Mouse (Mus musculus): ENCODE data around the gene Cspg4. TPM values are rescaled to one million over a fixed set of nuclear protein-coding genes. Genes with fewer than 3 reads are reported as not detected.

The Cspg4 gene
- polyA plus RNA-seq, 1 experiment from 2014 or later = 49.1 TPM

- H3K4me1 ChIP-seq = peaks cover 81% of the 10 kb centered on the region
- H3K36me3 ChIP-seq = peaks cover 9% of the 10 kb centered on the region; the same call in 1 of the 2 replicates
- WGBS = 29% methylated on average over 11 of the region's 11 CpGs
- no peak for ATAC-seq (ENCODE audit: insufficient number of reproducible peaks, low FRiP score, low TSS enrichment, low read depth)
- peak overlapping the region; percentile 77 for H3K9ac ChIP-seq
- peak overlapping the region; percentile 90 for H3K27ac ChIP-seq
- H3K4me3 ChIP-seq = peak overlapping the region; percentile 63
- H3K9me3 ChIP-seq = no peaks in the 10 kb centered on the region
- peak overlapping the region; percentile 67 for H3K4me2 ChIP-seq
- no peaks in the 10 kb centered on the region for H3K27me3 ChIP-seq
Observed at GRCm38 (mm10) chr9:56865673-56866400, 1.0 kb downstream of the Cspg4 start.

- Histone ChIP-seq H3K9ac (peak overlapping the region; percentile 77), H3K4me1 (peaks cover 85% of the 10 kb centered on the region)
Observed at GRCm38 (mm10) chr9:56866430-56866829, 1.6 kb downstream of the Cspg4 start.

GRCm38 (mm10) chr9:56868292-56868691 lies 3.5 kb downstream of the Cspg4 start:
- ATAC-seq (ENCODE audit: insufficient number of reproducible peaks, low FRiP score, low TSS enrichment, low read depth) = peak; percentile 76
- Histone ChIP-seq H3K4me1 (peaks cover 95% of the 10 kb centered on the region), H3K9me3 (no peaks in the 10 kb centered on the region), H3K9ac (0 out of 2 replicates have a peak overlapping the region, but pooled peaks have one; percentile 2), H3K4me3 (peak overlapping the region; percentile 63), H3K27me3 (no peaks in the 10 kb centered on the region), H3K36me3 (peaks cover 9% of the 10 kb centered on the region; the same call in 1 of the 2 replicates), H3K4me2 (peak overlapping the region; percentile 67), H3K27ac (peak overlapping the region; percentile 90)
- WGBS = 12% methylated on average over 6 of the region's 6 CpGs

More at GRCm38 (mm10) chr9:56866430-56866829, 1.6 kb downstream of the Cspg4 start:
- H3K27ac ChIP-seq = peak overlapping the region; percentile 90
- peaks cover 9% of the 10 kb centered on the region; the same call in 1 of the 2 replicates for H3K36me3 ChIP-seq
- ATAC-seq (ENCODE audit: insufficient number of reproducible peaks, low FRiP score, low TSS enrichment, low read depth) = no peak
- no peaks in the 10 kb centered on the region for H3K9me3 ChIP-seq
- peak overlapping the region; percentile 63 for H3K4me3 ChIP-seq
- H3K4me2 ChIP-seq = peak overlapping the region; percentile 67
- 65% methylated on average over 5 of the region's 5 CpGs for WGBS
- H3K27me3 ChIP-seq = no peaks in the 10 kb centered on the region

GRCm38 (mm10) chr9:56869552-56869951 lies 4.7 kb downstream of the Cspg4 start:
- H3K4me2 ChIP-seq = no peak overlapping the region
- peaks cover 9% of the 10 kb centered on the region; the same call in 1 of the 2 replicates for H3K36me3 ChIP-seq
- no peak overlapping the region for H3K4me3 ChIP-seq
- WGBS = 56% methylated on average over 13 of the region's 13 CpGs
- no peaks in the 10 kb centered on the region for H3K9me3 ChIP-seq
- H3K27me3 ChIP-seq = no peaks in the 10 kb centered on the region
- H3K9ac ChIP-seq = no peak overlapping the region
- no peak for ATAC-seq (ENCODE audit: insufficient number of reproducible peaks, low FRiP score, low TSS enrichment, low read depth)
- H3K4me1 ChIP-seq = peaks cover 95% of the 10 kb centered on the region
- peak overlapping the region; percentile 90; the same call in 1 of the 2 replicates for H3K27ac ChIP-seq

- Histone ChIP-seq H3K36me3 (peaks cover 9% of the 10 kb centered on the region; the same call in 1 of the 2 replicates), H3K4me3 (no peak overlapping the region), H3K27ac (peak overlapping the region; percentile 90), H3K9me3 (no peaks in the 10 kb centered on the region), H3K9ac (no peak overlapping the region), H3K27me3 (no peaks in the 10 kb centered on the region), H3K4me1 (peaks cover 91% of the 10 kb centered on the region), H3K4me2 (no peak overlapping the region)
- WGBS = 51% methylated on average over 10 of the region's 10 CpGs
- ATAC-seq (ENCODE audit: insufficient number of reproducible peaks, low FRiP score, low TSS enrichment, low read depth) = no peak
Observed at GRCm38 (mm10) chr9:56870778-56871177, 5.9 kb downstream of the Cspg4 start.

- WGBS = 38% methylated on average over 5 of the region's 5 CpGs
- Histone ChIP-seq H3K4me2 (peak overlapping the region; percentile 11; the same call in 1 of the 2 replicates), H3K27ac (peak overlapping the region; percentile 90), H3K9me3 (no peaks in the 10 kb centered on the region), H3K4me1 (peaks cover 90% of the 10 kb centered on the region), H3K36me3 (peaks cover 9% of the 10 kb centered on the region; the same call in 1 of the 2 replicates), H3K27me3 (no peaks in the 10 kb centered on the region), H3K4me3 (no peak overlapping the region), H3K9ac (no peak overlapping the region)
- ATAC-seq (ENCODE audit: insufficient number of reproducible peaks, low FRiP score, low TSS enrichment, low read depth) = no peak
Observed at GRCm38 (mm10) chr9:56871191-56871590, 6.4 kb downstream of the Cspg4 start.

GRCm38 (mm10) chr9:56872105-56872903 lies 7.5 kb downstream of the Cspg4 start:
- H3K27ac ChIP-seq = peak overlapping the region; percentile 90

GRCm38 (mm10) chr9:56873097-56873496 lies 8.3 kb downstream of the Cspg4 start:
- 38% methylated on average over 1 of the region's 1 CpGs for WGBS
- no peak for ATAC-seq (ENCODE audit: insufficient number of reproducible peaks, low FRiP score, low TSS enrichment, low read depth)
- H3K4me1 ChIP-seq = peaks cover 87% of the 10 kb centered on the region

More at GRCm38 (mm10) chr9:56872105-56872903, 7.5 kb downstream of the Cspg4 start:
- Histone ChIP-seq H3K9ac (no peak overlapping the region), H3K4me1 (peaks cover 90% of the 10 kb centered on the region), H3K9me3 (no peaks in the 10 kb centered on the region), H3K27me3 (no peaks in the 10 kb centered on the region), H3K4me2 (no peak overlapping the region), H3K36me3 (peaks cover 15% of the 10 kb centered on the region; the same call in 1 of the 2 replicates), H3K4me3 (no peak overlapping the region)
- WGBS = 59% methylated on average over 5 of the region's 5 CpGs
- no peak for ATAC-seq (ENCODE audit: insufficient number of reproducible peaks, low FRiP score, low TSS enrichment, low read depth)

GRCm38 (mm10) chr9:56876784-56877183 lies 12.0 kb downstream of the Cspg4 start:
- H3K4me3 ChIP-seq = no peak overlapping the region
- H3K27me3 ChIP-seq = no peaks in the 10 kb centered on the region
- H3K9me3 ChIP-seq = no peaks in the 10 kb centered on the region
- H3K9ac ChIP-seq = no peak overlapping the region
- H3K36me3 ChIP-seq = 0 out of 2 replicates have a peak, but pooled peaks cover 6% of the 10 kb centered on the region
- H3K4me2 ChIP-seq = no peak overlapping the region
- WGBS = 28% methylated on average over 9 of the region's 9 CpGs
- H3K4me1 ChIP-seq = peaks cover 79% of the 10 kb centered on the region
- peak overlapping the region; percentile 75 for H3K27ac ChIP-seq
- ATAC-seq (ENCODE audit: insufficient number of reproducible peaks, low FRiP score, low TSS enrichment, low read depth) = no peak

More at GRCm38 (mm10) chr9:56873097-56873496, 8.3 kb downstream of the Cspg4 start:
- H3K4me3 ChIP-seq = no peak overlapping the region
- peak overlapping the region; percentile 54 for H3K27ac ChIP-seq
- no peak overlapping the region for H3K9ac ChIP-seq
- H3K27me3 ChIP-seq = no peaks in the 10 kb centered on the region
- H3K4me2 ChIP-seq = no peak overlapping the region
- H3K36me3 ChIP-seq = peaks cover 15% of the 10 kb centered on the region; the same call in 1 of the 2 replicates
- H3K9me3 ChIP-seq = no peaks in the 10 kb centered on the region

- Histone ChIP-seq H3K9me3 (no peaks in the 10 kb centered on the region), H3K4me2 (no peak overlapping the region), H3K27me3 (no peaks in the 10 kb centered on the region), H3K9ac (no peak overlapping the region), H3K27ac (peak overlapping the region; percentile 75), H3K4me3 (no peak overlapping the region), H3K4me1 (peaks cover 79% of the 10 kb centered on the region), H3K36me3 (0 out of 2 replicates have a peak, but pooled peaks cover 6% of the 10 kb centered on the region)
- ATAC-seq (ENCODE audit: insufficient number of reproducible peaks, low FRiP score, low TSS enrichment, low read depth) = no peak
- 55% methylated on average over 5 of the region's 5 CpGs for WGBS
Observed at GRCm38 (mm10) chr9:56877284-56877683, 12.5 kb downstream of the Cspg4 start.

GRCm38 (mm10) chr9:56880790-56881189 lies 16.0 kb downstream of the Cspg4 start:
- 36% methylated on average over 9 of the region's 9 CpGs for WGBS
- Histone ChIP-seq H3K9ac (no peak overlapping the region), H3K4me3 (no peak overlapping the region), H3K36me3 (peaks cover 29% of the 10 kb centered on the region), H3K9me3 (no peaks in the 10 kb centered on the region), H3K4me2 (0 out of 2 replicates have a peak overlapping the region, but pooled peaks have one; percentile 3), H3K27me3 (no peaks in the 10 kb centered on the region), H3K4me1 (peaks cover 67% of the 10 kb centered on the region), H3K27ac (peak overlapping the region; percentile 76)
- peak; percentile 44 for ATAC-seq (ENCODE audit: insufficient number of reproducible peaks, low FRiP score, low TSS enrichment, low read depth)

All from limb, embryonic 15.5 days (tissue).